Mouse (Mus musculus) left cerebral cortex, adult 8-10 months (tissue): ENCODE measurements around the gene Proser3. TPM values are rescaled to one million over a fixed set of nuclear protein-coding genes. Genes with fewer than 3 reads are reported as not detected.
A peak's percentile ranks its signal among the peaks of the same experiment; 100 is the strongest.

Experiments used
- DNase-seq, 2 experiments: peaks; one replicate each; pipeline ENCODE4 v3.0.0; 2022; ENCODE audit warnings: low spot score in 2 of 2
- total RNA-seq, 4 experiments: library from RNA; stranded (reverse); gene quantifications; 2 replicates each; pipeline ENCODE4 v1.2.4; 2022

Gene Proser3
- 1 to 10 TPM; 3.4 to 4.4 (median 4.0) TPM for total RNA-seq

GRCm38 (mm10) chr7:30552102-30553020, at the start of gene Proser3, which contains the start of gene Hspb6:
Gene Proser3 (minus strand): TSS chr7:30552299.
Gene Hspb6 (plus strand): TSS chr7:30552178.
- peak; percentile 84 to 97 for DNase-seq

- no peak for DNase-seq
Measured at GRCm38 (mm10) chr7:30600651-30601050, 48.6 kb upstream of the Proser3 start.

- peak; percentile 75 to 93 for DNase-seq
Measured at GRCm38 (mm10) chr7:30599933-30600353, 47.8 kb upstream of the Proser3 start.

GRCm38 (mm10) chr7:30598786-30599185, 46.7 kb upstream of the Proser3 start, which contains the start of gene Zbtb32:
Gene Zbtb32 (minus strand): TSS chr7:30598909.
- DNase-seq = no peak

- DNase-seq = no peak
Measured at GRCm38 (mm10) chr7:30596811-30597210, 44.7 kb upstream of the Proser3 start.

GRCm38 (mm10) chr7:30596093-30596492, 44.0 kb upstream of the Proser3 start:
- no peak for DNase-seq

GRCm38 (mm10) chr7:30594510-30595024, 42.5 kb upstream of the Proser3 start:
- DNase-seq = no peak

GRCm38 (mm10) chr7:30593579-30594509, 41.7 kb upstream of the Proser3 start:
- no peak for DNase-seq

GRCm38 (mm10) chr7:30592772-30593423, 40.8 kb upstream of the Proser3 start:
- no peak for DNase-seq

- no peak for DNase-seq
Measured at GRCm38 (mm10) chr7:30591605-30591951, 39.5 kb upstream of the Proser3 start.

GRCm38 (mm10) chr7:30590927-30591604, 39.0 kb upstream of the Proser3 start:
- no peak for DNase-seq

- peak in 1 of 2 experiments; percentile 72 for DNase-seq
Measured at GRCm38 (mm10) chr7:30589435-30590301, 37.6 kb upstream of the Proser3 start.

- peak; percentile 89 to 98 for DNase-seq
Measured at GRCm38 (mm10) chr7:30588676-30589434, 36.8 kb upstream of the Proser3 start, which contains the start of gene Kmt2b. Gene Kmt2b (minus strand): TSS chr7:30588726.

- DNase-seq = peak in 1 of 2 experiments; percentile 53
Measured at GRCm38 (mm10) chr7:30587842-30588667, 36.0 kb upstream of the Proser3 start.

- DNase-seq = no peak
Measured at GRCm38 (mm10) chr7:30586455-30587020, 34.4 kb upstream of the Proser3 start.

GRCm38 (mm10) chr7:30585170-30585569, 33.1 kb upstream of the Proser3 start:
- no peak for DNase-seq

GRCm38 (mm10) chr7:30584339-30584738, 32.2 kb upstream of the Proser3 start:
- no peak for DNase-seq
